Mouse (Mus musculus): ENCODE data around the gene Agpat4. TPM values are rescaled to one million over a fixed set of nuclear protein-coding genes. Genes with fewer than 3 reads are reported as not detected.
"Not testable (repeated sequence)": the region's sequence is repeated elsewhere in the genome, so short reads cannot be mapped to it uniquely, and the experiment has no call there.

The Agpat4 gene
- polyA plus RNA-seq, 1 experiment from 2014 or later, result 5.8 TPM

- no peak overlapping the region for H3K27ac ChIP-seq (ENCODE audit: low read depth, low read length)
- H3K9ac ChIP-seq (ENCODE audit: low read depth, low read length), result no peak overlapping the region
- H3K9me3 ChIP-seq (ENCODE audit: control insufficient read depth), result no peaks in the 10 kb centered on the region
- no peak overlapping the region for H3K4me2 ChIP-seq (replicated peaks; ENCODE audit: low read depth)
- H3K4me3 ChIP-seq (ENCODE audit: low read depth, low read length), result no peak overlapping the region
- H3K4me1 ChIP-seq (replicated peaks; ENCODE audit: control insufficient read depth, insufficient read depth, low read length), result no peaks in the 10 kb centered on the region
- 87% methylated on average over 8 of the region's 8 CpGs for WGBS
- no peaks in the 10 kb centered on the region for H3K27me3 ChIP-seq (replicated peaks; ENCODE audit: control insufficient read depth, insufficient read depth, low read length)
- TF ChIP-seq CTCF (IDR thresholded peaks at IDR 0.05; ENCODE audit: low read depth), result no peak
- H3K36me3 ChIP-seq (ENCODE audit: control insufficient read depth, insufficient read depth), result peaks cover 8% of the 10 kb centered on the region; the same call in 1 of the 2 replicates
- ATAC-seq, result no peak
These were observed 94.9 kb downstream of the Agpat4 start for GRCm38 (mm10) chr17:12213430-12213829.

GRCm38 (mm10) chr17:12216224-12216623 is 97.7 kb downstream of the Agpat4 start:
- no peaks in the 10 kb centered on the region for H3K9me3 ChIP-seq (ENCODE audit: control insufficient read depth)
- no peak for TF ChIP-seq CTCF (IDR thresholded peaks at IDR 0.05; ENCODE audit: low read depth)
- peaks cover 26% of the 10 kb centered on the region; the same call in 1 of the 2 replicates for H3K36me3 ChIP-seq (ENCODE audit: control insufficient read depth, insufficient read depth)
- no peak overlapping the region for H3K9ac ChIP-seq (ENCODE audit: low read depth, low read length)
- H3K27ac ChIP-seq (ENCODE audit: low read depth, low read length), result no peak overlapping the region
- H3K4me3 ChIP-seq (ENCODE audit: low read depth, low read length), result no peak overlapping the region
- H3K4me1 ChIP-seq (replicated peaks; ENCODE audit: control insufficient read depth, insufficient read depth, low read length), result no peaks in the 10 kb centered on the region
- 54% methylated on average over 6 of the region's 6 CpGs for WGBS
- H3K27me3 ChIP-seq (replicated peaks; ENCODE audit: control insufficient read depth, insufficient read depth, low read length), result no peaks in the 10 kb centered on the region
- no peak for ATAC-seq
- H3K4me2 ChIP-seq (replicated peaks; ENCODE audit: low read depth), result no peak overlapping the region

DNA sequence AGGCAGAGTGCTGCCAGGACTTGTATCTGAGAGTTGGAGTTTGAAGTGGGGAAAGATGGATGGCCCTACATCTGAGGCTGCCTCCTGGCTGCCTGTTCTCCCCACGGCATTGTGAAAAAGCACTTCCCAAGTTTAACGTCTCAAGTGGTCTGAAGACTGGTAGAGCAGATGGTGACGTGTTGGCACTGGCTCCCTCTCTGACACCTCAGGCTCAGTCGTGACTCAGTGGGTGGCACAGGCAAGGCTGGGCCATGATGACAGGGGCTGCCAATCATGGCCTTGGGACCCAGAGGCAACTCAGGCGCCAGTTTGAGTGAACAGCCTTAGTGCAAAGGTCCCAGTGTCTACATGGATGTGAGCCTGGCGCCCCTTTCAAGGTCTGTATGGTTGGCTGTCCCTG is 103.4 kb downstream of the Agpat4 start:
- ATAC-seq, result no peak
- Histone ChIP-seq H3K9ac (ENCODE audit: low read depth, low read length) (no peak overlapping the region), H3K36me3 (ENCODE audit: control insufficient read depth, insufficient read depth) (peaks cover 41% of the 10 kb centered on the region), H3K4me3 (ENCODE audit: low read depth, low read length) (no peak overlapping the region), H3K27me3 (replicated peaks; ENCODE audit: control insufficient read depth, insufficient read depth, low read length) (no peaks in the 10 kb centered on the region), H3K27ac (ENCODE audit: low read depth, low read length) (no peak overlapping the region), H3K9me3 (ENCODE audit: control insufficient read depth) (no peaks in the 10 kb centered on the region), H3K4me2 (replicated peaks; ENCODE audit: low read depth) (no peak overlapping the region), H3K4me1 (replicated peaks; ENCODE audit: control insufficient read depth, insufficient read depth, low read length) (no peaks in the 10 kb centered on the region)
- no peak for TF ChIP-seq CTCF (IDR thresholded peaks at IDR 0.05; ENCODE audit: low read depth)
- 69% methylated on average over 6 of the region's 6 CpGs for whole genome bisulfite sequencing

DNA sequence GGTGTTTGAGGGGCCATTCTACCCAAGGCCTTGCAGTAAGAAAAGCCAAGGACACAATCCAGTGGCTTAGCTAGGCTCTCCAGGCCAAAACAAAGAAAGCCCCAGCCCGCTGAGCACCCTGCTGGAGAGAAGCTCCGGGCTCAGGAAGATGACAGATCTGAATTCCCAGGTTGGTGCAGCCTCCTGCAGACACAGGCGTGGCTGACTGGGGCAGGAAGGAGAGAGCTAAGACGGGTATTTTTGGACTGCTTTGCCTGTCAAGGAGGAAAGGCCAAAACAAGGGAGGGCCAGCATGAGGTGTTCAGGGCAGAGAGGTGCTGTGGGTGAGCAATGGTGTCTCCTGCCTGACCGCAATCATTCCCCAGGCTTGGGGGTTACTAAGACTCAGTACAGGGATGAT is 105.2 kb downstream of the Agpat4 start:
- H3K27ac ChIP-seq (ENCODE audit: low read depth, low read length), result no peak overlapping the region
- H3K9me3 ChIP-seq (ENCODE audit: control insufficient read depth), result no peaks in the 10 kb centered on the region
- ATAC-seq, result no peak
- H3K27me3 ChIP-seq (replicated peaks; ENCODE audit: control insufficient read depth, insufficient read depth, low read length), result no peaks in the 10 kb centered on the region
- H3K4me3 ChIP-seq (ENCODE audit: low read depth, low read length), result no peak overlapping the region
- no peak for TF ChIP-seq CTCF (IDR thresholded peaks at IDR 0.05; ENCODE audit: low read depth)
- no peak overlapping the region for H3K4me2 ChIP-seq (replicated peaks; ENCODE audit: low read depth)
- peaks cover 53% of the 10 kb centered on the region for H3K36me3 ChIP-seq (ENCODE audit: control insufficient read depth, insufficient read depth)
- H3K4me1 ChIP-seq (replicated peaks; ENCODE audit: control insufficient read depth, insufficient read depth, low read length), result no peaks in the 10 kb centered on the region
- 78% methylated on average over 5 of the region's 5 CpGs for WGBS
- H3K9ac ChIP-seq (ENCODE audit: low read depth, low read length), result no peak overlapping the region

DNA sequence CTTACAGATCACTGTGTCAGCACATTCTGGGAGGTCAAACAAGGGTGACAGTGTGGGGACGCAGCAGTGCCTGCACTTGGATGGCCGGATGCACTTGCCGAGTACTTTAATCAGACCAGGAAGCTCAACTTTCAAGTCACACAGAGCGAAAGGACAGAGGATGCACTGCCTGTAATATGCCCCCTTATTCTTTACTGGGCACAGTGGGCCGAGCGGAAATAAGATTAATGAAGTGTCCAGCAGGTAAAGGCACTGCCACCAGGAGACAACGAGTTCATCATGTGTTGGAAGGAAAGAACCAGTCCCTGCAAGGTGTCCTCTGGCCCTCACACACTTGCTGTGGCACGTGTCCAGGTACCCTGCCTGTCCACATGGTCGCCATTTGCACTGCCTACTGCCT is 105.6 kb downstream of the Agpat4 start:
- no peak overlapping the region for H3K9ac ChIP-seq (ENCODE audit: low read depth, low read length)
- peaks cover 53% of the 10 kb centered on the region for H3K36me3 ChIP-seq (ENCODE audit: control insufficient read depth, insufficient read depth)
- no peak for TF ChIP-seq CTCF (IDR thresholded peaks at IDR 0.05; ENCODE audit: low read depth)
- WGBS, result 80% methylated on average over 8 of the region's 9 CpGs
- no peak overlapping the region for H3K27ac ChIP-seq (ENCODE audit: low read depth, low read length)
- ATAC-seq, result no peak
- H3K4me2 ChIP-seq (replicated peaks; ENCODE audit: low read depth), result no peak overlapping the region
- H3K9me3 ChIP-seq (ENCODE audit: control insufficient read depth), result no peaks in the 10 kb centered on the region
- no peaks in the 10 kb centered on the region for H3K27me3 ChIP-seq (replicated peaks; ENCODE audit: control insufficient read depth, insufficient read depth, low read length)
- no peak overlapping the region for H3K4me3 ChIP-seq (ENCODE audit: low read depth, low read length)
- H3K4me1 ChIP-seq (replicated peaks; ENCODE audit: control insufficient read depth, insufficient read depth, low read length), result no peaks in the 10 kb centered on the region

GRCm38 (mm10) chr17:12224551-12224950 is 106.0 kb downstream of the Agpat4 start:
- not testable (repeated sequence) for ATAC-seq; H3K4me1 ChIP-seq (replicated peaks; ENCODE audit: control insufficient read depth, insufficient read depth, low read length); H3K4me3 ChIP-seq (ENCODE audit: low read depth, low read length); H3K27me3 ChIP-seq (replicated peaks; ENCODE audit: control insufficient read depth, insufficient read depth, low read length); H3K4me2 ChIP-seq (replicated peaks; ENCODE audit: low read depth); H3K9ac ChIP-seq (ENCODE audit: low read depth, low read length); H3K9me3 ChIP-seq (ENCODE audit: control insufficient read depth); H3K27ac ChIP-seq (ENCODE audit: low read depth, low read length)
- H3K36me3 ChIP-seq (ENCODE audit: control insufficient read depth, insufficient read depth), result peaks cover 55% of the 10 kb centered on the region
- 91% methylated on average over 5 of the region's 7 CpGs for WGBS

DNA sequence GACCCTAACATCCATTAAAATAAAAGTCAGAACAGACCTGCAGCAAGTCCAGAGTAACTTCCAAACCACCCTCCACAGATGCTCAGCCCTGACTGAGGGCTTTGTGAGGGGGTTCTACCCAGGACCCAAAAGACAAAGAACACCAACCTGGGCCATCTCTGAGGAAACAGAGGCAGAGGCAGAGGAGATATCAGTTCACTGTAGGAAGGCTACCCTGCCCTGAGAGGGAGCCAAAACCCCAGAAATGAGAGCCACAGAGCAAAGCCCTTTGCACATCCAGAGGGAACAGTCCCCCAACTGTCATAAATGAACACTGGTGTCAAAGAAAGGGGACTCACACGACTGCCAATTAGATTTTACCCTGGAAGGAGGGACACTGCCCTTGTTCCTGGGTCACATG is 106.7 kb downstream of the Agpat4 start:
- Histone ChIP-seq H3K27me3 (replicated peaks; ENCODE audit: control insufficient read depth, insufficient read depth, low read length) (no peaks in the 10 kb centered on the region), H3K4me3 (ENCODE audit: low read depth, low read length) (no peak overlapping the region), H3K4me1 (replicated peaks; ENCODE audit: control insufficient read depth, insufficient read depth, low read length) (no peaks in the 10 kb centered on the region), H3K9me3 (ENCODE audit: control insufficient read depth) (no peaks in the 10 kb centered on the region), H3K4me2 (replicated peaks; ENCODE audit: low read depth) (no peak overlapping the region), H3K9ac (ENCODE audit: low read depth, low read length) (no peak overlapping the region), H3K36me3 (ENCODE audit: control insufficient read depth, insufficient read depth) (peaks cover 57% of the 10 kb centered on the region), H3K27ac (ENCODE audit: low read depth, low read length) (no peak overlapping the region)
- ATAC-seq, result no peak
- 59% methylated on average over 1 of the region's 1 CpGs for WGBS
- TF ChIP-seq CTCF (IDR thresholded peaks at IDR 0.05; ENCODE audit: low read depth), result peak; percentile 24
